Mouse (Mus musculus) forelimb bud, embryonic 11.5 days (tissue): ENCODE measurements around the gene Taar7e.
"Not testable (repeated sequence)": the region's sequence is repeated elsewhere in the genome, so short reads cannot be mapped to it uniquely, and the experiment has no call there.

Experiments used
- DNase-seq: peaks from one replicate; pipeline ENCODE4 v3.0.0-alpha.2; 2012; ENCODE audit warnings: low read depth, low spot score

Gene Taar7e

DNA sequence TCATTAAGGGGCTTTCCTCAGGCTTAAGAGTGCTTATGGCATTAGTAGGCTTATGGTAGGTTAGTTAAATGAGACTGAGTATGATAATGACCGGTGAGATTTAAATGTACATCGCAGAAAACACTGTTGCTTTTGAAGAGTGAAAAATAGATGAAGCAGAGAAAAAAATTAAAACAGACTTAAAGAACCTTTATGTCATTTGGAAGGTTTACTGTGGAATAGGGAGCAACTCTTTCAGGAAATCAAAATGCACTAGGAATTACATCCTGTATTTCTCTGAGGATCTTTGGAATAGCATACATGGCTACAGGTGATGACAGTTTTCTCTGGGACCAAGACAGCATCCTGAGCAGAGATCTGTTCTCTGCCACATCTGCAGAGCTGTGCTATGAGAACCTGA lies at the start of gene Taar7e:
TSS of gene Taar7e (plus strand) at position 301 of the 400 bp plus-strand sequence.
- no peak for DNase-seq

DNA sequence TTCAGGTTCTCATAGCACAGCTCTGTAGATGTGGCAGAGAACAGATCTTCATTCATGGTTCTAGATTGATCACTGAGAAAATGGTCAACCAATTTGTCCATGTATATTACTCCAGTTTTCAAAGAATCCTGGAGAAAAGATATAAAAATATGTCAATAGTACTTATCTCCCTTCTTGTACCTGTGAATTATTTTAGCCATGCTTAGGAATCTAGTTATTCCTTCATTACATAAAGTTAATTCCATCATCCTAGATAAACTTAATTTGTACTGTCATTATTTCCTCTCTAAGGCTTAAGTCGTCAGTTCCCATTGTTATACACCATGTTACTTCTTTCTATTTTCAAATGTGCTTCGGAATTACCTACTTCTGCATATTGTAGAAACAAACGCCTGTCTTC lies 44.0 kb upstream of the Taar7e start, which contains the start of gene Taar7a:
TSS of gene Taar7a (minus strand) at position 101 of the 400 bp plus-strand sequence.
- no peak for DNase-seq

DNA sequence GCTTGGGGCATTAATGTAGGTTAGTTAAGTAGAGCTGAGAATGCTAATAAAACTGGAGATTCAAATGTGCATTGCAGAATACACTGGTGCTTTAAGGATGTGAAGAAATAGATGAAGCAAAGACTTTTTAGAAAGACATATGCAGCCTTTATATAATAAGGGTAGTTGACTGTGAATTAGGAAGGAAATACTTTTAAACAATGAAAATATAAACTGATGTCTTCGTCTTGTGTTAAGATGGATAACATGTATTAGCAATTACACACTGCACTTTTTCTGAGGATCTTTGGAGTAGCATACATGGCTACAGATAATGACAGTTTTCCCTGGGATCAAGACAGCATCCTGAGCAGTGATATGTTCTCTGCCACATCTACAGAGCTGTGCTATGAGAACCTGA lies 37.8 kb upstream of the Taar7e start, which contains the start of gene Taar7b:
TSS of gene Taar7b (plus strand) at position 301 of the 400 bp plus-strand sequence.
- no peak for DNase-seq

DNA sequence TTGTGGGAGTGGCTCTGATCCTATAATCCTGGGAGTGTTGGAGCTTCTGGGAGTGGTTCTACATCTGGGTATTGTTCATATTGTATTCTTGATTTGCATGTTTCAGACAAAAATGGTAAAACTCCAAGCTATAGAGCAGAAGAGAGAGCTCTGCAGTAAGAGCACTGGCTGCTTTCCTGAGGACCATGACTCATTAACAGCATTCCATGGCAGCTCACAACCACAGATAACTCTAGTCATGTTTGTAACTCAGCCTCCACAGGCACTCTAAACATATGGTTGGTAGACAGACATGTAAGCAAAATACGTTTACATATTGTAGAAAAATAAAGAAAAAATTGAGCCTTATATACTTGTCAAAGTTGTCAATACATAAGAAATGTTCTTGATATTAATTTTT lies 31.0 kb upstream of the Taar7e start:
- no peak for DNase-seq

DNA sequence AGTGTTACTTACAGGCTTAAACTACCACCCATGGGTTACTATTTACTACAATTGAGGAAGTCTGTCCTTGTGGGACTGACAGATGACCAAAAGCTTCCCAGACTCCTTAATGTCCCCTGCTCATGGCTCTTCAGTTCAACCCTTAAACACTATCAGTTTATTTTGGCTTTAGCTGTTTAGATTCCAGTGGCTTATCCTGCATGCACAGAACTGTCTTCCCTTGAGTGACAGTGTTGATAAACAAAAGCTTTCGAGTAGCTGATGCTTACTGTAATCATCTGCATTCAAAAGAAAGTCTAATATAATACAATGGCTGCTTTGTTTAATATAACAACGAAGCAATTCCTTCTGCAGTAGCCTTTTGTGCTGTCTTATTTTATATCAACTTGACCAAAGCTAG lies 30.4 kb upstream of the Taar7e start:
- no peak for DNase-seq

DNA sequence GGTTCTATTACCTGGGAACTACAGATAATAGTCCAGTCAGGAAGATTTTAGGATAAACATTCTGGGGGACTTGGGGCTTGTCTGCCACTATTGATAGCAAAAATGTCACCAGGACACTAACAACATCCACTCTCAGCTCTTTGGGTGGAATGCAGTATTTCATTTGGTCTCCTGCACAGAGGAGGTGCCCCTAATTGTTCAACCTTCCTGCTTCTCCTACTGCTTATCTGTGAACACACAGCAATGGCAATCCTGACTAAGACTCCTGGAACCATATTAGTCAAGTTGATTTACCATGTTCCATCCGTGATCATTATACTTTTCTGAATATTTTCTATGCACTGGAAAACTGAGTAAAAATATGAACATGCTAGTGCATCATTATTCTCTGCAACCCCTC lies 29.3 kb upstream of the Taar7e start:
- DNase-seq: no peak

DNA sequence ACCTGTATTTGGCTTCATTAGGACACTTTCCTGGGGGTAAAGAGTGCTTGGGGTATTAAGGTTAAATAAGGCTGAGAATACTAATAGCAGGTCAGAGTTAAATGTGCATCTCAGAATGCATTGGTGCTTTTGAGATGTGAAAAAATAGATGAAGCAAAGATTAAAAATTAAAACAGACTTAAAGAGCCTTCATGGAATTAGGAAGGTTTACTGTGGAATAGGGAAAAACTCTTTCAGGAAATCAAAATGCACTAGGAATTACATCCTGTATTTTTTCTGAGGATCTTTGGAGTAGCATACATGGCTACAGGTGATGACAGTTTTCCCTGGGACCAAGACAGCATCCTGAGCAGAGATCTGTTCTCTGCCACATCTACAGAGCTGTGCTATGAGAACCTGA lies 10.5 kb upstream of the Taar7e start, which contains the start of gene Taar7d:
TSS of gene Taar7d (plus strand) at position 301 of the 400 bp plus-strand sequence.
- no peak for DNase-seq

DNA sequence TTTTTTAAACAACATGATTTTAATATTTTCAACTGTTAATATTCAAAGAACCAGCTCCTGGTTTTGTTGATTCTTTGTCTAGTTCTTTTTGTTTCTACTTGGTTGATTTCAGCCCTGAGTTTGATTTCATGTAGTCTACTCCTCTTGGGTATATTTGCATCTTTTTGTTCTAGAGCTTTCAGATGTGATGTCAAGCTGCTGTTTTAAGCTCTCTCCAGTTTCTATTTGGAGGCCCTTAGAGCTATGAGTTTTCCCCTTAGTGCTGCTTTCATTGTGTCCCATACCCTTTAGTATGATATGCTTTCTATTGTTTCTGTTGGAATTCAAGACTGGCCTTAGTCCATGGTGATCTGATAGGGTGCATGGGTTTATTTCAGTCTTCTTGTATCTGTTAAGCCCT lies 6.1 kb upstream of the Taar7e start:
- DNase-seq: no peak

DNA sequence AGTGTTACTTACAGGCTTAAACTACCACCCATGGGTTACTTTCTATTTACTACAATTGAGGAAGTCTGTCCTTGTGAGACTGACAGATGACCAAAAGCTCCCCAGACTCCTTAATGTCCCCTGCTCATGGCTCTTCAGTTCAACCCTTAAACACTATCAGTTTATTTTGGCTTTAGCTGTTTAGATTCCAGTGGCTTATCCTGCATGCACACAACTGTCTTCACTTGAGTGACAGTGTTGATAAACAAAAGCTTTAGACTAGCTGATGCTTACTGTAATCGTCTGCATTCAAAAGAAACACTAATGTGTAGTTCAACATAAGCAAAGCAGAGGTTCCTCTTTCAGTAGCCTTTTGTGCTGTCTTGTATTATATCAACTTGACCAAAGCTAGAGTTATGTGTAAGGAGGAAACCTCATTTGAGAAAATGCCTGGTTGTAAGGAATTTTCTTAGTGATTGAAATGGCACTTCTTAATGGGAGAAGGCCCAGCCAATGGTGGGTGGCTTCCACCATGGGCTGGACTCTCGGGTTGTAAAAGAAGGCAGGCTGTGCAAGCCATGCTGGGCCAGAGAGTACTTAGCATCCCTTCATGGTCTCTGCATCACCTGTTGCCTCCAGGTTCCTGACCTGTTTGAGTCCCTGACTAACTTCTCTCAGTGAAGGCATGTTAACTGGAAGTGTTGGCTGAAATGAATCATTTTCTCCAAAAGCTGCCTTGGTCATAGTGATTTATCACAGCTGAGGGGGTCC lies 2.9 kb downstream of the Taar7e start:
- DNase-seq: no peak

DNA sequence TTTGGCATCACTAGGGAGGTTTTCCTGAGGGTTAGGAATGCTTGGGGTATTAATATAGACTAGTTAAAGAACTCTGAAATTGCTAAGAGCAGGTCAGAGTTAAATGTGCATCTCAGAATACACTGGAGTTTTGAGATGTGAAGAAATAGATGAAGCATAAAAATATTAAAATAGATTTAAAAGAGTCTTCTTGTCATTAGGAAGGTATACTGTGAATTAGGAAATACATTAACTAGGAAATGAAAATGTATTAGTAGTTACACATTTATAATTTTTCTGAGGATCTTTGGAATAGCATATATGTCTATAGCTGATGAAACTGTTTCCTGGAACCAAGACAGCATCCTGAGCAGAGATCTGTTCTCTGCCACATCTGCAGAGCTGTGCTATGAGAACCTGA lies 11.8 kb downstream of the Taar7e start, which contains the start of gene Taar7f:
TSS of gene Taar7f (plus strand) at position 301 of the 400 bp plus-strand sequence.
- DNase-seq: no peak

DNA sequence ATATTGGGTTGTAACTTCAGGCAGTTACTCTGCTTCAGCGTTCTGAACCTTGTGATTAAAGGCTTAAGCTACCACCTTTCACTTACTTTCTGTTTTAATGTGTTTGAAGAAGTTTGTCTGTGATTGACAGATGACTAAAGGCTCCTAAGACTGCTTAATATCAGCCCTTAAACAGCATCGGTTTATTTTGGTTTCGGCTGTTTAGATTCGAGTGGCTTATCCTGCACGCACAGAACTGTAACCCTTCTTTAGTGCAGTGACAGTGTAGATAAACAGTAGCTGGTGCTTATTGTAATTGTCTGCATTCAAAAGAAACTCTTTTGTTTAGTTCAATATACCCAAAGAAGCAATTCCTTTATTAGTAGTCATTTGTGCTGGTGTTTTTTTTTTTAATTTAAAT lies 14.6 kb downstream of the Taar7e start:
- no peak for DNase-seq

DNA sequence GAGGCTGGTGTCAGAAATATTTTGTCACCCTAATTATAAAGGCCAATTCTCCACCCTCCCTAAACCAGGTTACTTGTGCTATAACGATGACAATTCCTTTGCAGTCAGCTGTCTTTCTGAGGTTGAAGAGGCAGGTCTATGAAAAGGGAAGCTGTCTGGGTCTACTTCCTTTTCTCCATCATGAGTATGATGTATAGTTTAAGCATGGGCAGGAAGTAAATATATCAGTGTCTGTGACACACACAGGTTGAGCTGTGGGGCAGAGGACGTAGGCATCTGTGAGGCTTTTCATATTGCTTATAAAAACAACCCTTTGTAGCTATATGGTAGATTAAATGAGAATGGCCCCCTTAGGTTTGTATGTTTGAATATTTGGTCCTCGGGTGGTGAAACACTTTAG lies 21.6 kb downstream of the Taar7e start:
- no peak for DNase-seq

DNA sequence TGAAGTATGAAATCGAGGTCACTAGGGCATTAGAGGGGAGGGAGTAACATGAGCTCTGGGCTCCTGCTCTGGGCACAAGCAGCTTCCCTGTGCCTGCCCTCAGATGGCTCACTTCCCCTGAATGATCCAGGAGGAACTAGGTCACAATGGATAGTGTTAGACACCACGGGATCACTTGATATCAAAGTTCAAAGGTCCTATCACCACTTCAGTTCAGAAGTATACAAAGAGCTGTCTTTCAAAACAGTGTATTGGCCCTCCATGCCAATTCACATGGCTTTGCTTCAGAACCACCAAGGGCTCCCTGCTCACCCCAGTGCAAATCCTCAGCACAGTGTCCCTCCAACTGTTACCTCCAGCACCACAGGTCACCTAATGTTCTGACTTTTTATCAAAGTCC lies 37.3 kb downstream of the Taar7e start:
- DNase-seq: not testable (repeated sequence)

DNA sequence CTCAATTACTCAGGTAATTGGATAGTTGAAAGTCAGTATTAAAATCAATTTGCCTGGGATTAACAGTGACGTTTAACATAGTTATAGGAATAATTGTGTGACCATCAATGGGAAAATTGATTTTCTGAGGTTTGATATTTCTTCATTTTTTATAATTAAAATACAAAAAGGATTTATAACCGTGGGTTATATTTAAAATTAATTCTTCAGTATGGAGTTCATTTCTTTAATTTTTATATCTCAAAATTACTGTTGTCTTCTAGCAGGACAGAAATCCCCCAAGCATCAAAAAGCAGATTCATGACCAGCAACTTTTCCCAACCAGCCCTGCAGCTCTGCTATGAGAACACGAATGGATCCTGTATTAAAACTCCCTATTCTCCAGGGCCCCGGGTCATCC lies 38.8 kb downstream of the Taar7e start, which contains the start of gene Taar8a:
TSS of gene Taar8a (plus strand) at position 301 of the 400 bp plus-strand sequence.
- not testable (repeated sequence) for DNase-seq

DNA sequence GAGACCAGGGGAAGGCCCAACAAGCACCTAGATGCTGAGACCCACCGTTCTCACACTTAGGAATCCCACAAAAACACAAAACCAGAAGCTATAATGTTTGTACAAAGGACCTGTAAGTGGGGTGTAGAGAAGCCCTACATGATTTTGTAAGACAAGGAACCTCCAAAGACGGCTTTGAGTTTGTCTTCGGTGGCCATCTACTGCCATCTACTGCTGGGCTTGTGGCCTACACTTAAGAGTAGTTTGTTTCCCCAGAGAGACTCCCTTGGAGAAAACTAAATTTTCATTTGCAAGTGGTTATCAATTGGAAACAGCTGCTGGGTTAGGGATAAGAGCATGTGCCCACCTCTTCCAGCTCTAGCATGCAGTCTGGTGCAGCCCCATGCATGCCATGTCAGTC lies 42.8 kb downstream of the Taar7e start:
- DNase-seq: peak; percentile 47

DNA sequence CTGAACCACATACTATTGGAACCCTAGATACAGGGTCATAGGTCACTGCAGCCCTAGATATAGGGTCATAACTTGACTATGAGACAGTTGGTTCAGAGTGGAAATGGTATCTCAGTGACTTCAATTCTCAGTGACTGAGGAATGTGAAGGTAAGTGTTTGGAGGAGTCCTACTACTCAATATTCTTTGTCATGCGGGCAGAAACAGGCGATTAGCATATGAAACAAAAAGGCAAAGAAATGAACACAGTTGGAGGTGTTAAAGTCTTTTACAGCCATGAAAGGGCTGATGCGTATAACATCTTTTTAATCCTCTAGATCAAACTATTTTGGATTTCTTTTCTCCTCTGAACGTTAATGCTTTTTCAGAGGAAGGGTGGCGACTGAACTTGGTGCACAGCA lies 48.5 kb downstream of the Taar7e start:
- DNase-seq: no peak

DNA sequence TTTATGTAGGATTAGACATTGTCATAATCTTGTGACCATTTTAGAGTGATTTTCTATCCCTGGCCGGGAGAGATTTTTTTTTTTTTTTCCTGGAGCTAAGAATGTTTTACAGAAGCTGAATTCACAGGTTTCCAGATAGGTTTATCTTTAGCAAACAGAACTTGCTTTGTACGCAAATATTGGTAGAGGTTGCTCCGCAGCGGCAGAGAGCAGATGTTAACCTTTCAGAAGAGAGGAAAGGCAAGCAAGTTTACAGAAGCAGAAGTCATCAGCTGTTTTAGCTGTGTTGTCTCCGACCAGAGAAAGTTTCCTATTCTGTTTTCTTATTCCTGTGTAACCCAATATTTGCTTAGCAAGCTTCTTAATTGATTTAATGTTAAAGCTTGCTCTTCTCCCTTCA lies 49.1 kb downstream of the Taar7e start:
- DNase-seq: no peak

DNA sequence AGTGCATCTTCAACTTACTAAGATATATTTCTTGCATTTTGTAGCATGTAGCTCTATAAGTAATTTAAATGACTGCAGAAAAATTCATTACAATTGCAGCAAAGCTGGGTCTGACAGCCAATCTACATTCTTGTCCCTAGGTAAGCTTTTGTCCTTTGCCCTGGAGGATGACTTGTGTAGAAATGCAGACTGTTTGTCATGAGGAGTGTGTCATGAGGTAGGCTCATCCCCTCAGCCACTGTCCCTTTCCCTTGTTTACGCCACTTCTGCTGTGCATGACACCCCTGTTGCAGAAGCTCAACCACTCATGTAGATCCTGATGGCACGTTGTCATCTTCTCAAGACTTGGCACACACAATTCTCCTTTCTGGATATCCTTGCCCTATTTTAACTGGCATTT lies 49.8 kb downstream of the Taar7e start:
- DNase-seq: no peak
